Mouse (Mus musculus) heart, embryonic 11.5 days (tissue): Measurements from ENCODE around the gene Casc4. TPM values are rescaled to one million over a fixed set of nuclear protein-coding genes. Genes with fewer than 3 reads are reported as not detected.
A peak's percentile ranks its signal among the peaks of the same experiment; 100 is the strongest.

Experiments
- ATAC-seq: fragments of 200-750 bp; cut with Nextera tagmentation; replicated peaks from 2 replicates; pipeline ENCODE4 v1.8.0; 2017; ENCODE audit warnings: moderate library complexity; ENCODE audit not compliant: insufficient number of reproducible peaks, low FRiP score, low TSS enrichment
- H3K27ac ChIP-seq: fragments of 300-500 bp; sonication (generic); 2 replicates; pipeline ENCODE4 v1.5.1; 2014; ENCODE audit warnings: mild to moderate bottlenecking, low read depth, low read length
- H3K27me3 ChIP-seq: fragments of 300-500 bp; sonication (generic); 2 replicates; pipeline ENCODE4 v1.6.1; 2014; ENCODE audit warnings: mild to moderate bottlenecking, low read length, mixed read lengths; ENCODE audit not compliant: control insufficient read depth, insufficient read depth
- H3K36me3 ChIP-seq: fragments of 300-500 bp; sonication (generic); 2 replicates; pipeline ENCODE4 v1.6.1; 2014; ENCODE audit warnings: mild to moderate bottlenecking, low read length, moderate library complexity, mixed read lengths; ENCODE audit not compliant: control insufficient read depth, insufficient read depth
- H3K4me1 ChIP-seq: fragments of 300-500 bp; sonication (generic); 2 replicates; pipeline ENCODE4 v1.6.1; 2014; ENCODE audit warnings: low read length; ENCODE audit not compliant: control insufficient read depth, insufficient read depth
- H3K4me2 ChIP-seq: fragments of 300-500 bp; sonication (generic); 2 replicates; pipeline ENCODE4 v1.6.1; 2014; ENCODE audit warnings: mild to moderate bottlenecking, moderate library complexity
- H3K4me3 ChIP-seq: fragments of 300-500 bp; sonication (generic); 2 replicates; pipeline ENCODE4 v1.5.1; 2014; ENCODE audit warnings: low read depth, low read length
- H3K9ac ChIP-seq: fragments of 300-500 bp; sonication (generic); 2 replicates; pipeline ENCODE4 v1.6.1; 2014; ENCODE audit warnings: mild to moderate bottlenecking, low read depth, low read length, moderate library complexity
- H3K9me3 ChIP-seq: fragments of 300-500 bp; sonication (generic); replicated peaks from 2 replicates; pipeline ENCODE4 v1.6.1; 2016; ENCODE audit warnings: low read length; ENCODE audit not compliant: control insufficient read depth
- WGBS: fragments of 180-500 bp; shearing (Covaris S2); extraction: QIAGEN DNeasy Blood & Tissue Kit; methylation state at CpG from one replicate; pipeline ENCODE4 v1.1.7; 2014; ENCODE audit not compliant: insufficient replicate concordance; 5-methylcytosine and 5-hydroxymethylcytosine counted together
- polyA plus RNA-seq: library from polyadenylated mRNA; unstranded; fragments of >200 nt; fragmentation: Nextera tagmentation; extraction: Ambion mirVana; gene quantifications from 2 replicates; pipeline ENCODE4 v1.2.1, GENCODE M21; 2014

Casc4 gene
- polyA plus RNA-seq: 18.0 and 19.0 TPM in 2 replicates

GRCm38 (mm10) chr2:121866632-121867050 lies at the start of gene Casc4:
Casc4 (plus strand) TSS chr2:121866970.
- Histone ChIP-seq H3K4me2 (peak within 1 kb of the TSS; percentile 70), H3K4me3 (peak within 1 kb of the TSS; percentile 56), H3K9ac (peak within 1 kb of the TSS; percentile 71), H3K27ac (peak within 1 kb of the TSS; percentile 47; the same call in 1 of the 2 replicates), H3K27me3 (no peaks in the 10 kb centered on the region), H3K36me3 (no peaks in the 10 kb centered on the region), H3K4me1 (0 out of 2 replicates have a peak, but pooled peaks cover 8% of the 10 kb centered on the region), H3K9me3 (no peaks in the 10 kb centered on the region)
- ATAC-seq: peak; percentile 93
- WGBS: under 1% methylated on average over 27 of the region's 43 CpGs

DNA sequence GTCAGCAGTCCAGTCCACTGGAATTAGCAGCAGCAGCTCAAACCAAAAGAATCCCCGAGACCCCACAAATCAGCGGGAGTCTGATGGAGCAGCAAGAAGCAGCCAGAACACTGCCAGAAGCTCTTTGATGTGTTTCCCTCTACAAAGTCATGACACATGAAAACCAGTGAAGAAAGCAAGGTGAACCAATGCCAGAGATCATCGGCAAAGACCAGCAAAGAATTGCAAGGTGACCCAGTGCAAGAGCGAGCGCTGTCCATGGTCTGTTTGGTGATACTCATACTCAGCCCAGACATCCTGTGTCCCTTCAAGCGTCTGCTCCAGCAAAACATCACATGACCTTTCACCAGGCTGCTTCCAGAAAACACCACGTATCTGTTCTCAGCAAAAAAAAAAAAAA lies 45.0 kb upstream of the Casc4 start:
- no peak for ATAC-seq
- Histone ChIP-seq H3K27me3 (no peaks in the 10 kb centered on the region), H3K36me3 (no peaks in the 10 kb centered on the region), H3K4me1 (peaks cover 8% of the 10 kb centered on the region; the same call in 1 of the 2 replicates), H3K27ac (no peak overlapping the region), H3K9ac (no peak overlapping the region), H3K4me3 (no peak overlapping the region), H3K9me3 (no peaks in the 10 kb centered on the region), H3K4me2 (no peak overlapping the region)
- WGBS: 87% methylated on average over 7 of the region's 7 CpGs

- Histone ChIP-seq H3K27me3 (no peaks in the 10 kb centered on the region), H3K36me3 (no peaks in the 10 kb centered on the region), H3K9me3 (no peaks in the 10 kb centered on the region), H3K4me3 (no peak overlapping the region), H3K9ac (no peak overlapping the region), H3K4me1 (peaks cover 8% of the 10 kb centered on the region; the same call in 1 of the 2 replicates), H3K27ac (no peak overlapping the region), H3K4me2 (no peak overlapping the region)
- no peak for ATAC-seq
- 53% methylated on average over 5 of the region's 5 CpGs for WGBS
These were observed 42.1 kb upstream of the Casc4 start for GRCm38 (mm10) chr2:121824653-121825052.

- WGBS: 69% methylated on average over 2 of the region's 2 CpGs
- no peak overlapping the region for H3K4me2 ChIP-seq
- H3K4me3 ChIP-seq: no peak overlapping the region
- H3K36me3 ChIP-seq: no peaks in the 10 kb centered on the region
- H3K9ac ChIP-seq: no peak overlapping the region
- H3K27ac ChIP-seq: no peak overlapping the region
- H3K9me3 ChIP-seq: no peaks in the 10 kb centered on the region
- H3K27me3 ChIP-seq: no peaks in the 10 kb centered on the region
- ATAC-seq: no peak
- H3K4me1 ChIP-seq: peaks cover 8% of the 10 kb centered on the region; the same call in 1 of the 2 replicates
These were observed 40.6 kb upstream of the Casc4 start for GRCm38 (mm10) chr2:121826189-121826588.

GRCm38 (mm10) chr2:121828411-121828810 lies 38.4 kb upstream of the Casc4 start:
- ATAC-seq: no peak
- H3K9ac ChIP-seq: no peak overlapping the region
- H3K27ac ChIP-seq: no peak overlapping the region
- no peak overlapping the region for H3K4me2 ChIP-seq
- no peaks in the 10 kb centered on the region for H3K9me3 ChIP-seq
- peaks cover 8% of the 10 kb centered on the region; the same call in 1 of the 2 replicates for H3K4me1 ChIP-seq
- H3K4me3 ChIP-seq: no peak overlapping the region
- no peaks in the 10 kb centered on the region for H3K36me3 ChIP-seq
- WGBS: 79% methylated on average over 3 of the region's 3 CpGs
- no peaks in the 10 kb centered on the region for H3K27me3 ChIP-seq

DNA sequence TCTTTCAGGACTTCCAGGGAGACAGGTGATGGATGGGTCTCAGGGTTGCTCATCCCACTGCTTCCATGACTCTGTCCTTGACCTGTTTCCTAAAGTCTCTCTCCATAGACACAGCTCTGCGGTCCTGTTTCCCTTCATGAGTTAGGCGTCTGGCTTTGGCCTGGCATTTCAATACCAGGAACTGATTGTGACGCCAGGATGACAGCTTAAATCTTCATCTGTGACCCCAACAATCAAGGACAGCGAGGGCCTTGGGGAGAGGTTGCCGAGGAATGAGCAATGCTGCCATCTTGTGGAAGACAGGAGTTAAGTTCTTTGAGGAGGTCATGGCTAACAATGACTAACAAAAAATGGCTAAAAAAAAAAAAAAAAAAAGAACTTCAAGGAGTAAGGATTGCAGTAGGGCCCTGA lies 34.3 kb upstream of the Casc4 start:
- Histone ChIP-seq H3K4me2 (no peak overlapping the region), H3K9ac (no peak overlapping the region), H3K9me3 (no peaks in the 10 kb centered on the region), H3K4me3 (no peak overlapping the region), H3K27me3 (no peaks in the 10 kb centered on the region), H3K4me1 (no peaks in the 10 kb centered on the region), H3K36me3 (no peaks in the 10 kb centered on the region), H3K27ac (no peak overlapping the region)
- no peak for ATAC-seq
- 5% methylated on average over 5 of the region's 5 CpGs for WGBS

DNA sequence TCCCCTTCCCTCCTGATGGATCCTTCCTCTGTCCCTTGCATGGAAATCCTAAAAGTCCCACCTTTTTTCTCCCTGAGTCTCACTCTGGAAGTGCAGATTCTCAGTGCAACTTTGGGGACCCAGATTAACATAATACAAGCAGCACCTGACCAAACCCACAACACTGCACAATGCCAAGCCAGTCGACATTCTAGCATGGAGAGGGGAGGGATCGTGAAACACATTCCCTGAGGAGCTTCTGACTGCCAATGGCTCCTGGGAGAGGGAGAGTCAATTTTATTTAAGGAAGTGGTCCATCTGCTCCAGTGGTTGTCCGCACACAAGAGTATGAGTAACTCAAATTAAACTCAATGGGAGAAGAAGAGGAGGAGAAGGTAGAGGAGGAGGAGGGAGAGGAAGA lies 31.8 kb upstream of the Casc4 start:
- Histone ChIP-seq H3K4me2 (no peak overlapping the region), H3K4me1 (no peaks in the 10 kb centered on the region), H3K27ac (no peak overlapping the region), H3K4me3 (no peak overlapping the region), H3K9me3 (no peaks in the 10 kb centered on the region), H3K27me3 (no peaks in the 10 kb centered on the region), H3K9ac (no peak overlapping the region), H3K36me3 (no peaks in the 10 kb centered on the region)
- no peak for ATAC-seq
- 44% methylated on average over 3 of the region's 3 CpGs for WGBS

DNA sequence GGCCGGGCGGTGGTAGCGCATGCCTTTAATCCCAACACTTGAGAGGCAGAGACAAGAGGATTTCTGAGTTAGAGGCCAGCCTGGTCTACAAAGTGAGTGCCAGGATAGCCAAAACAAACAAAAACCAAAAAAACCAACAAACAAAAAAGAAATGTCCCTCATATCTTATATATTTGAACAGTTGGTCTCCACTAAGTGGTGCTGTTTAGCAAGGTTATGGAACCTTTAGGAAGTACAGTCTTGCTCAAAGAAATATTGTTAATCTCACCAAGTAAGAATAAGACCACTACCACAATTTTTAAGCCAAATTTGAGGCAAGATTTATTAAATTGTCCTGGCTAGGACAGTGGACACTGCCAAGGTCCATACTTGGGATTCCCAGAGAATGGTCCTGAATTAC lies 25.3 kb upstream of the Casc4 start:
- WGBS: 96% methylated on average over 3 of the region's 3 CpGs
- Histone ChIP-seq H3K4me1 (no peaks in the 10 kb centered on the region), H3K4me3 (no peak overlapping the region), H3K9me3 (no peaks in the 10 kb centered on the region), H3K27ac (no peak overlapping the region), H3K4me2 (no peak overlapping the region), H3K27me3 (no peaks in the 10 kb centered on the region), H3K36me3 (no peaks in the 10 kb centered on the region), H3K9ac (no peak overlapping the region)
- no peak for ATAC-seq

- no peaks in the 10 kb centered on the region for H3K27me3 ChIP-seq
- H3K4me2 ChIP-seq: no peak overlapping the region
- ATAC-seq: no peak
- no peaks in the 10 kb centered on the region for H3K36me3 ChIP-seq
- H3K9ac ChIP-seq: no peak overlapping the region
- no peak overlapping the region for H3K27ac ChIP-seq
- no peaks in the 10 kb centered on the region for H3K4me1 ChIP-seq
- 69% methylated on average over 3 of the region's 3 CpGs for WGBS
- no peaks in the 10 kb centered on the region for H3K9me3 ChIP-seq
- no peak overlapping the region for H3K4me3 ChIP-seq
These were observed 24.5 kb upstream of the Casc4 start for GRCm38 (mm10) chr2:121842249-121842648.
